Mouse (Mus musculus) forebrain, embryonic 12.5 days (tissue): ENCODE measurements at regions not wholly inside any gene's neighbourhood (a gene's known extent, or its start where the extent isn't known, plus 50 kb on each side); places are given as distances from the start of the nearest gene placed in this dataset.

ENCODE experiments used
- ATAC-seq: fragments of 200-750 bp; cut with Nextera tagmentation; 2 replicates; pipeline ENCODE4 v1.8.0; 2017; ENCODE audit warnings: moderate TSS enrichment; ENCODE audit not compliant: low FRiP score
- H3K27ac ChIP-seq: fragments of 300-500 bp; sonication (generic); 2 replicates; pipeline ENCODE4 v1.5.1; 2016; ENCODE audit warnings: mild to moderate bottlenecking
- H3K27me3 ChIP-seq: fragments of 300-500 bp; sonication (generic); 2 replicates; pipeline ENCODE4 v1.6.1; 2016; ENCODE audit warnings: mild to moderate bottlenecking
- H3K36me3 ChIP-seq: fragments of 300-500 bp; sonication (generic); replicated peaks from 2 replicates; pipeline ENCODE4 v1.6.1; 2016; ENCODE audit warnings: mild to moderate bottlenecking
- H3K4me1 ChIP-seq: fragments of 300-500 bp; sonication (generic); 2 replicates; pipeline ENCODE4 v1.6.1; 2016
- H3K4me2 ChIP-seq: fragments of 300-500 bp; sonication (generic); 2 replicates; pipeline ENCODE4 v1.6.1; 2016; ENCODE audit warnings: mild to moderate bottlenecking, moderate library complexity
- H3K4me3 ChIP-seq: fragments of 300-500 bp; sonication (generic); replicated peaks from 2 replicates; pipeline ENCODE4 v1.5.1; 2016; ENCODE audit warnings: mild to moderate bottlenecking
- H3K9ac ChIP-seq: fragments of 300-500 bp; sonication (generic); 2 replicates; pipeline ENCODE4 v1.6.1; 2016; ENCODE audit warnings: mild to moderate bottlenecking
- H3K9me3 ChIP-seq: fragments of 300-500 bp; sonication (generic); 2 replicates; pipeline ENCODE4 v1.6.1; 2016
- WGBS: fragments of 180-500 bp; shearing (Covaris S2); methylation state at CpG from one replicate; pipeline ENCODE4 v1.1.7; 2016; 5-methylcytosine and 5-hydroxymethylcytosine counted together

DNA sequence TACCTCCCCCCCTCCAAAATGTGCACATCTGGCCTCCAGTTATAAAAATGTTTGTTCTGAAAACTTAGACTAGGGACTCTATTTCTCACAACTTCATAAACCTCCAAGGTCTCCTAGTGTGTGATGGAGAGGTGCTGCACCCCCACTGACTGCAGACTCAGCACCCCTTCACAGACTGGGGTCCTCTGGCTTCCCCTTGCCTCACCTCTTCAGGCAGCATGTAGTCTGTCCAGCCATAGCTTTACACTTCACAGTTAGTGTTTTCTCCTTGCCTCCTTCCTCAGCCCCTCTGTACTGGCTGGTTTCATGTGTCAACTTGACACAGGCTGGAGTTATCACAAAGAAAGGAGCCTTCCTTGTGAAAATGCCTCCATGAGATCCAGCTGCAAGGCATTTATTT is 111.7 kb upstream of the D16Ertd472e start:
- H3K4me2 ChIP-seq, result no peak overlapping the region
- no peak for ATAC-seq
- no peak overlapping the region for H3K27ac ChIP-seq

DNA sequence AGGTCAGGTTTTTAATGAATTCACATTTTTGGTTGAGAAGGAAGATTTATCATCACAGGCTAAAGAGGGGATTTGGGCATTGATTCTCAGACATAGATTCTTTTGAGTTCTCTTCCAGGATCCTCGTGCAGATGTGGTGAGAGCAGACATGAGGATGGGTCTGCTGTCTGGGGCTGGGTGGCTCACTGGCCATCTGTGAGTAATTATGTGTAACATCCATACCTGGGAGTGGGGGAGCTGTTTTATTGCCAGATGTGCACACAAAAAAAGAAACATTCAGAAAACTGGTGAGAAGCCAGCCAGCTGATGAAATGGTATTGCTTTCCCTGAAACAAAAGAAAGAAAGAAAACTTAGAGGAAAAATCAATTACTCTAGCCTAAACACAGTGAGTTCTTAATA is 108.7 kb upstream of the D16Ertd472e start:
- no peak overlapping the region for H3K4me3 ChIP-seq
- 64% methylated on average over 1 of the region's 1 CpGs for WGBS
- no peaks in the 10 kb centered on the region for H3K4me1 ChIP-seq
- no peak overlapping the region for H3K27ac ChIP-seq
- no peaks in the 10 kb centered on the region for H3K9me3 ChIP-seq
- no peaks in the 10 kb centered on the region for H3K36me3 ChIP-seq
- no peak overlapping the region for H3K9ac ChIP-seq
- no peak overlapping the region for H3K4me2 ChIP-seq
- ATAC-seq, result no peak
- no peaks in the 10 kb centered on the region for H3K27me3 ChIP-seq

More for the DNA sequence above, 111.7 kb upstream of the D16Ertd472e start:
- Histone ChIP-seq H3K4me1 (no peaks in the 10 kb centered on the region), H3K36me3 (no peaks in the 10 kb centered on the region), H3K9ac (no peak overlapping the region), H3K27me3 (no peaks in the 10 kb centered on the region), H3K4me3 (no peak overlapping the region), H3K9me3 (no peaks in the 10 kb centered on the region)

DNA sequence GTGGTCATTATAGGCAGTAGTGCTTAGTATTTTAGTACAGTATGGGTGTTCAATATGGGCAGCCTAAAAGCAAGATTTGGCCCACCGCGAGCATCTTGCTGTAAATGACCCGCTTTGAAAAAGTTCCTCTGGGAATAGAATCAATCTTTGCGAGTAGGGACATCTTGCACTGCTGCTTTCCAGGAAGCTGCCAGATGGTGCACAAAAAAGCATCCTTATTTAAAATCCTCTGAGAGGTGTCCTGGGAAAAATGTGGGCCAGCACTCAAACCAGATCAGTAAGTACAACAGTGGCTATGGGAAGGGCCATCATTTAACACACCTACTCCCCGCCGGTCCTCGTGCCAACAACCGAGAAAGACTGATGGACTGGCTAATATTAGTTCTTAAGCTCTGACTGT is 107.5 kb upstream of the D16Ertd472e start:
- ATAC-seq, result no peak
- H3K4me1 ChIP-seq, result no peaks in the 10 kb centered on the region
- WGBS, result 94% methylated on average over 8 of the region's 8 CpGs
- no peaks in the 10 kb centered on the region for H3K27me3 ChIP-seq
- no peak overlapping the region for H3K27ac ChIP-seq
- no peak overlapping the region for H3K9ac ChIP-seq
- no peak overlapping the region for H3K4me2 ChIP-seq
- no peaks in the 10 kb centered on the region for H3K36me3 ChIP-seq
- no peak overlapping the region for H3K4me3 ChIP-seq
- no peaks in the 10 kb centered on the region for H3K9me3 ChIP-seq

DNA sequence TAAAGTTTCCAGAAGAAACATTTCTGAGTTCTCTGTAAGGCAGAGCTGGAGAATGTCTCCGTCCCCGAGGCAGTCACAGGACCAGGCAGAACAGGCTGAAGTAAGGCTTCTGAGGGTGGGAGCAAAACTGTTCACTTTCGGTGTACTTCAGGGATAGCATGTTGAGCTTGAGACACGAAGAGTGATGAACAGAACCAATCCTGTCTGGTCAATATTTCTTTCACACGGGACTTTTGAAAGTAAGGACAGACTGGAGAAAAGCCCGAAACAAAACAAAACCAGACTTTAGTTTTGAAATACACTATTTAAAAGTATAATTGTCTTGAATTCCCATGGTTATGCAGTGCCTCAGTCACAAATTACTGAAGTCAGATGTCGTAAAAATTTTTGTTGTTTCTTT is 84.6 kb upstream of the D16Ertd472e start:
- no peaks in the 10 kb centered on the region for H3K36me3 ChIP-seq
- no peak overlapping the region for H3K27ac ChIP-seq
- no peak overlapping the region for H3K4me2 ChIP-seq
- WGBS, result 89% methylated on average over 7 of the region's 7 CpGs
- no peaks in the 10 kb centered on the region for H3K9me3 ChIP-seq
- H3K4me3 ChIP-seq, result no peak overlapping the region
- H3K9ac ChIP-seq, result no peak overlapping the region
- H3K4me1 ChIP-seq, result no peaks in the 10 kb centered on the region
- no peaks in the 10 kb centered on the region for H3K27me3 ChIP-seq
- no peak for ATAC-seq

DNA sequence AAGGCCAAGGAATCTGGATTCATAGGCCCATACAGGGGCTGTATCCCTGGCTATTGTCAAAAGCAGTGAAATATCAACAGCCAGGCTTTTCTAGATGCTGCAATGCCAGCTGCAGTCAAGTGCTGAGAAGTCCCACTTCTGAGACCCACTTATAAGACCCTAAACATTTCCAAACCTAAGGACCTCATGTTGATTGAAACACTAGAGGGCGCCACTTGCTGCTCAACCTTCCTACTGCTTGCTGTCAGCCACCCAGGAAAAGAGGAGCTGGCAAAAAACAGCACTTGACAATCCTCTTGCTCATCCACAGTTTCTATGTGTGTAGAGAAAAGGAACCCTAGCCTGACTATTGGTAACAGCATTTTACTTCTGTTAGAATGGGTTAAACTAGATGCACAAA is 68.2 kb upstream of the D16Ertd472e start:
- ATAC-seq, result no peak
- Histone ChIP-seq H3K4me2 (no peak overlapping the region), H3K4me3 (no peak overlapping the region), H3K9ac (no peak overlapping the region), H3K9me3 (no peaks in the 10 kb centered on the region), H3K36me3 (no peaks in the 10 kb centered on the region), H3K27ac (no peak overlapping the region), H3K4me1 (no peaks in the 10 kb centered on the region), H3K27me3 (no peaks in the 10 kb centered on the region)
- WGBS, result 0% methylated on average over 1 of the region's 1 CpGs

DNA sequence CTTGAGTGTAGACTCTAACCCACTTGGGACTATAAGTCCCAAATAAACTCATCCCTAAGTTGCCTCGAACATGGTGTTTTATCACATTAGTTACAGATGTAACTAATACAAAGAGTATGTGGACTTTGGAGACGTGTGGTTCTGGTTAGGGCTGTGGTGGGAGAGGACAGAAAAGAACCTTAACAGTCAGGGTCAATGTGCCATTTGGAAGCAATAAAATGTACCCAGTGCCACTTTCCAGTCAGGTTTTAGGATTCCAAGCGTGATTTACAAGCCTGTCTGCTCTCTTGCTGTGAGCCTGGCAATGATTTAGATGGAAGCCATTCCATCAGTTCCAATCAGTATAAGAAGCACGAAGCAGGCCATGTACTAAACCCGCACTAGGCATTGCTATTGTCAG is 65.2 kb upstream of the D16Ertd472e start:
- no peak overlapping the region for H3K4me2 ChIP-seq
- ATAC-seq, result no peak
- no peaks in the 10 kb centered on the region for H3K4me1 ChIP-seq
- H3K27ac ChIP-seq, result no peak overlapping the region
- no peaks in the 10 kb centered on the region for H3K9me3 ChIP-seq
- WGBS, result 84% methylated on average over 5 of the region's 5 CpGs
- no peaks in the 10 kb centered on the region for H3K36me3 ChIP-seq
- no peak overlapping the region for H3K9ac ChIP-seq
- H3K4me3 ChIP-seq, result no peak overlapping the region
- H3K27me3 ChIP-seq, result no peaks in the 10 kb centered on the region

DNA sequence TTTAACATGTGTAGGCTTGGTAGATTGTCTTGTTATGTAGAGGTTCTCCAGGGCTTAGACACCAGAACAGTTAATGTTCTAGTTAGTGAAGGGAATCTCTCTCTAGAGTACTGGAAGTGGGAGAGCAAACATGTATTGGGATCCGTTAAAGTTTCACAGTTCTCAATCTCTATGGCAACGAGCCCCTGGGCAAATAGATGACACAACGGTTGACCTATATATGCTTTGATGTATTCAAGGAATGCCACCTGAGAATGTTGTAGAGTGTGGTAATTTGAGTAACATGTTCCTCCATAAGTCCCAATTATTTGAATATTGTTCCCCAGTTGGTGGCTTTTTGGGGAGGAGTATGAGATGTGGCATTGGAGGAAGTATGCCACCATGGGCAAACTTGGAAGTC is 64.7 kb upstream of the D16Ertd472e start:
- H3K36me3 ChIP-seq, result no peaks in the 10 kb centered on the region
- no peak overlapping the region for H3K9ac ChIP-seq
- no peaks in the 10 kb centered on the region for H3K4me1 ChIP-seq
- no peaks in the 10 kb centered on the region for H3K27me3 ChIP-seq
- no peak for ATAC-seq
- no peak overlapping the region for H3K4me2 ChIP-seq
- WGBS, result 81% methylated on average over 3 of the region's 3 CpGs
- no peak overlapping the region for H3K4me3 ChIP-seq
- no peaks in the 10 kb centered on the region for H3K9me3 ChIP-seq
- no peak overlapping the region for H3K27ac ChIP-seq

DNA sequence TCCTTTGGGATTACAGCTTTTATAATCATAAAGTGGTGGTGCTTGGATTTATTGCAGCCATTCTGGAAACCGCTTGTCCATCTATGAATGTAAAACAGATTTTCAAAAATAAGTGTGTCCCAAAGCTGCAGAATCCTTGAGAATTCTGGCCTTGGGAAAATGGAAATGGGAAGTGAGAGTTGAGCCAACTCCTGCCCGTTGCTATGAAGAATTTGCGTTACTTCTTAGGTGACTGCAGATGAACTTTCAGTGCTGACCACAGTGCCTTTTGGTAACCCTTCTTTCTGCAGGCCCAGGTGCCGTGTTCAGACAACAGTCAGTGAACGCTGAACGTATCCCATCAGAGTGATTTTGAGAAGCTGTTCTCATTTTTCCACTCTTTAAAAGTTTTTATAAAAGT is 60.9 kb upstream of the D16Ertd472e start:
- Histone ChIP-seq H3K27me3 (no peaks in the 10 kb centered on the region), H3K9me3 (no peaks in the 10 kb centered on the region), H3K4me3 (no peak overlapping the region), H3K36me3 (no peaks in the 10 kb centered on the region), H3K9ac (no peak overlapping the region), H3K4me2 (no peak overlapping the region), H3K27ac (no peak overlapping the region), H3K4me1 (no peaks in the 10 kb centered on the region)
- 90% methylated on average over 6 of the region's 6 CpGs for WGBS
- no peak for ATAC-seq

DNA sequence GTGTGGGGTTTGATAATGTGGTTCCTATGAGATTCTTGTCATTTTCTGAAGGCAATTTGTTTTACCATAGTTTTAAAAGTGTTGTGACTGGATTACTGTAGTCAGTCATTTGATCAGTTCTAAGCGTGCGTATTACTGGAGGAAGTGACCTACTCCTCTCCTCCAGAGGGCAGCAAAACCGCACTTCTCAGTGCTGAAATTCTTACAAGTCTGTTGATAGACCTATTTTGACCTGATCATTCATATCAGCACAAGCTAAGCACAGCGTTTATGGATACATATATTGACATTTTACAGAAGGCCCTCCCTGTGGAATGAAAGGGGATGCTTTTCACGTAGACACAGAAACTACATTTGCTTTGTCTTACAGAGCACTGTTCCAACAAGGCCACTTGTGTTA is 60.5 kb upstream of the D16Ertd472e start:
- Histone ChIP-seq H3K4me3 (no peak overlapping the region), H3K27me3 (no peaks in the 10 kb centered on the region), H3K9me3 (no peaks in the 10 kb centered on the region), H3K9ac (no peak overlapping the region), H3K4me1 (no peaks in the 10 kb centered on the region), H3K4me2 (no peak overlapping the region), H3K36me3 (no peaks in the 10 kb centered on the region), H3K27ac (no peak overlapping the region)
- ATAC-seq, result 0 out of 2 replicates have a peak, but pooled peaks have one; percentile 17
- WGBS, result 49% methylated on average over 5 of the region's 5 CpGs

DNA sequence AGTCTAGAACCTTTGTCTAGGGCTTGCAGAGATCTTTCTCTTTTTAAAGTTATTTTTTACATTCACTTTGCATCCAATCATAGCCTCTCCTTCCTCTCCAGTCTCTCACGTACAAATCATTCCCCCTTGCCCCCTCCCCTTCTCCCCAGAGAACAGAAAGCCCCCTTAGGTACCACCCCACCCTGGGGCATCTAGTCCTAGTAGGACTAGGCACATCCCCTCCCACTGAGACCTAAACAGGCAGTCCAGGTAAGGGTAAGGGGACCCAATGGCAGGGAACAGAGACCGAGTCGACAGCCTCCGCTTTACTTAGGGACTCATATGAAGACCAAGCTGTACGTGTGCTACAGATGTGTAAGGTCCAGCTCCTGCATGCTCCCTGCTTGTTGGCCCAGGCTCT is 59.3 kb upstream of the D16Ertd472e start:
- Histone ChIP-seq H3K9ac (no peak overlapping the region), H3K4me3 (no peak overlapping the region), H3K27me3 (no peaks in the 10 kb centered on the region), H3K36me3 (no peaks in the 10 kb centered on the region), H3K4me2 (no peak overlapping the region), H3K27ac (no peak overlapping the region), H3K9me3 (no peaks in the 10 kb centered on the region), H3K4me1 (no peaks in the 10 kb centered on the region)
- ATAC-seq, result no peak
- 86% methylated on average over 5 of the region's 5 CpGs for WGBS

DNA sequence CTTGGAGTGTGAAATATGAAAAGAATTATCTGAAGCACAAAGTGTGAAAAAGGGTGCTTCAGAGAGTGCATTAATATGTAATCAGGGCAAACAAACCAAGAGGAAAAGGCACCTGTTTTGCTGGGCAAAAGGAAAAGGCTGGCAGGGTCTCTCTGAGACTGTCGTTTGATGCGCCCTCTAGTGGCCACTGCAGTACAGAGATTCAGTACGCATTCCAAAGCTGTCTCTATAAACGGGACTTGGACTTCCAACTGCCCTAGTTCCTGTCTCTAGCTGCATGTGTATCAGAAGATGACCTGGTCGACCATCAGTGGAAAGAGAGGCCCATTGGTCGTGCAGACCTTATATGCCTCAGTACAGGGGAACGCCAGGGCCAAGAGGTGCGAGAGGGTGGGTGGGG is 58.7 kb upstream of the D16Ertd472e start:
- peak; percentile 87 for ATAC-seq
- Histone ChIP-seq H3K27me3 (no peaks in the 10 kb centered on the region), H3K4me3 (no peak overlapping the region), H3K36me3 (no peaks in the 10 kb centered on the region), H3K4me2 (no peak overlapping the region), H3K9ac (no peak overlapping the region), H3K9me3 (no peaks in the 10 kb centered on the region), H3K4me1 (no peaks in the 10 kb centered on the region), H3K27ac (no peak overlapping the region)
- 23% methylated on average over 8 of the region's 8 CpGs for WGBS

DNA sequence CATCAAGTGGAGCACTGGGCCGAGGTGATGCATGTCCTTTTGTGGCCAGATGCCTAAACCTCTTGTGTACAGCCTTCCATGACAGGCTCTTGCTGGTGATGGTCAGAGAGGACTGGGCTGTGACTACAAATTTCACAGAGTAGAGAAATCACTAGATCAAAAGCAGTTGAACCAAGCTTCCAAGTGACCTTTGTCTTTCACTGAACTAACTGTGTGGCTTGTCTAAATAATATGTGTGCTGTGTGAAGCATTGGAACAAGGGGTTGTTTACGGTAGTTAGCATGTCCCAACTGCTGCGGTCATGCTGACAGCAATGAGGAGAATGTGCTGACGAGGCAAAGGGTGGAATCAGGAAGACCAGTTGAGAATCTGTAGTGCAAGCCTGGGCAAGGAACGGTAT is 55.3 kb upstream of the D16Ertd472e start:
- 89% methylated on average over 5 of the region's 5 CpGs for WGBS
- no peak for ATAC-seq
- Histone ChIP-seq H3K9ac (no peak overlapping the region), H3K4me1 (no peaks in the 10 kb centered on the region), H3K4me3 (no peak overlapping the region), H3K36me3 (no peaks in the 10 kb centered on the region), H3K27ac (no peak overlapping the region), H3K4me2 (no peak overlapping the region), H3K27me3 (no peaks in the 10 kb centered on the region), H3K9me3 (no peaks in the 10 kb centered on the region)

DNA sequence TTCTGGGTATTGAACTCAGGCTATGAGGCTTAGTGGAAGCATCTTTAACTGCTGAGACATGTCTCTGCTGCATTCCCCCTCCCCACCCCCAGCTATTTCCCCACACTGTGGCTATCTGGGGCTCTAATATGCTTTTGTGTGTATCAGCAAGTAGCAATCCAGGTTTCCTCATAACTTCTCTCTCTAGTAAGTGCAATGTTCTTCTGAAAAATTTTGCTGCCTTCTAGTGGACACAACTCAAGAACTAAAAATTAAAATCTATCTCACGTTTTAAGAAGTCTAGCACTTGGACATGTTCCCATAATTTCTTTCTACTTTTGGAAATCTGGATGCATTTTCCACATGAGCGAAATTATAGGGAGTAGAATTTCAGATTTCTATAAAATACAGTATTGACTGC is 50.3 kb upstream of the D16Ertd472e start:
- Histone ChIP-seq H3K27me3 (no peaks in the 10 kb centered on the region), H3K4me3 (no peak overlapping the region), H3K27ac (no peak overlapping the region), H3K4me2 (no peak overlapping the region), H3K36me3 (no peaks in the 10 kb centered on the region), H3K9ac (no peak overlapping the region), H3K9me3 (no peaks in the 10 kb centered on the region), H3K4me1 (no peaks in the 10 kb centered on the region)
- ATAC-seq, result no peak
- 84% methylated on average over 2 of the region's 2 CpGs for WGBS
